Mouse (Mus musculus) kidney, adult 2 months (tissue): ENCODE results near the gene Lrrc4b.

Source experiments
- CTCF ChIP-seq: fragments of 200-500 bp; conservative IDR thresholded peaks from 2 replicates; pipeline ENCODE4 v1.5.1; 2011; ENCODE audit warnings: low read depth, mild to moderate bottlenecking, control low read depth, low read length, moderate library complexity, mixed read lengths; ENCODE audit not compliant: insufficient read depth, insufficient read length
- POLR2A ChIP-seq: fragments of 200-500 bp; IDR thresholded peaks from one replicate; pipeline ENCODE4 v1.6.1; 2011; ENCODE audit warnings: low read depth, low read length, control low read depth

- TF ChIP-seq CTCF (no peak), POLR2A (no peak)
Measured at GRCm38 (mm10) chr7:44441180-44441579, 12.4 kb downstream of the Lrrc4b start.
